Mouse (Mus musculus): ENCODE data around the gene Mmab. TPM values are rescaled to one million over a fixed set of nuclear protein-coding genes. Genes with fewer than 3 reads are reported as not detected.

Mmab gene
- polyA plus RNA-seq (2012; rRNA removed), result 16.9 and 18.7 TPM in 2 replicates

GRCm38 (mm10) chr5:114443566-114444367 lies at the start of gene Mmab, which contains the start of gene Mvk:
Mmab (minus strand) TSS chr5:114444060.
Mvk (plus strand) TSS chr5:114444269.
- TF ChIP-seq CTCF (conservative IDR thresholded peaks at IDR 0.05; ENCODE audit: insufficient read depth, insufficient read length, low read depth, low read length), result no peak
- no peak for TF ChIP-seq POLR2A (IDR thresholded peaks at IDR 0.05; ENCODE audit: low read depth, low read length)
- DNase-seq, result peak; percentile 99
- 1% methylated on average over 43 of the region's 43 CpGs for WGBS
- Histone ChIP-seq H3K27ac (ENCODE audit: insufficient read depth, low read depth, low read length) (peak within 1 kb of the TSS; percentile 83), H3K4me3 (ENCODE audit: insufficient read depth, low read depth, low read length) (peak within 1 kb of the TSS; percentile 88), H3K4me1 (ENCODE audit: control insufficient read depth, insufficient read depth, low read length) (peaks cover 4% of the 10 kb centered on the region; the same call in 1 of the 2 replicates), H3K27me3 (replicated peaks; ENCODE audit: control insufficient read depth, insufficient read depth, low read length) (no peaks in the 10 kb centered on the region), H3K36me3 (ENCODE audit: control insufficient read depth, insufficient read depth, low read length) (no peaks in the 10 kb centered on the region)

- no peaks in the 10 kb centered on the region for H3K36me3 ChIP-seq (ENCODE audit: control insufficient read depth, insufficient read depth, low read length)
- no peaks in the 10 kb centered on the region for H3K4me1 ChIP-seq (ENCODE audit: control insufficient read depth, insufficient read depth, low read length)
- H3K4me3 ChIP-seq (ENCODE audit: insufficient read depth, low read depth, low read length), result no peak overlapping the region
- no peak for DNase-seq
- WGBS, result 93% methylated on average over 8 of the region's 8 CpGs
- TF ChIP-seq POLR2A (IDR thresholded peaks at IDR 0.05; ENCODE audit: low read depth, low read length) (no peak), CTCF (conservative IDR thresholded peaks at IDR 0.05; ENCODE audit: insufficient read depth, insufficient read length, low read depth, low read length) (no peak)
- no peak overlapping the region for H3K27ac ChIP-seq (ENCODE audit: insufficient read depth, low read depth, low read length)
- no peaks in the 10 kb centered on the region for H3K27me3 ChIP-seq (replicated peaks; ENCODE audit: control insufficient read depth, insufficient read depth, low read length)
Measured at GRCm38 (mm10) chr5:114490241-114490640, 46.4 kb upstream of the Mmab start.

GRCm38 (mm10) chr5:114489570-114489969 lies 45.7 kb upstream of the Mmab start:
- WGBS, result 87% methylated on average over 6 of the region's 6 CpGs
- Histone ChIP-seq H3K27me3 (replicated peaks; ENCODE audit: control insufficient read depth, insufficient read depth, low read length) (no peaks in the 10 kb centered on the region), H3K4me3 (ENCODE audit: insufficient read depth, low read depth, low read length) (no peak overlapping the region), H3K27ac (ENCODE audit: insufficient read depth, low read depth, low read length) (no peak overlapping the region), H3K36me3 (ENCODE audit: control insufficient read depth, insufficient read depth, low read length) (no peaks in the 10 kb centered on the region), H3K4me1 (ENCODE audit: control insufficient read depth, insufficient read depth, low read length) (no peaks in the 10 kb centered on the region)
- DNase-seq, result no peak
- TF ChIP-seq POLR2A (IDR thresholded peaks at IDR 0.05; ENCODE audit: low read depth, low read length) (no peak), CTCF (conservative IDR thresholded peaks at IDR 0.05; ENCODE audit: insufficient read depth, insufficient read length, low read depth, low read length) (no peak)

- H3K4me1 ChIP-seq (ENCODE audit: control insufficient read depth, insufficient read depth, low read length), result no peaks in the 10 kb centered on the region
- no peak overlapping the region for H3K4me3 ChIP-seq (ENCODE audit: insufficient read depth, low read depth, low read length)
- WGBS, result 89% methylated on average over 14 of the region's 14 CpGs
- no peaks in the 10 kb centered on the region for H3K36me3 ChIP-seq (ENCODE audit: control insufficient read depth, insufficient read depth, low read length)
- no peak for DNase-seq
- no peaks in the 10 kb centered on the region for H3K27me3 ChIP-seq (replicated peaks; ENCODE audit: control insufficient read depth, insufficient read depth, low read length)
- H3K27ac ChIP-seq (ENCODE audit: insufficient read depth, low read depth, low read length), result no peak overlapping the region
- TF ChIP-seq POLR2A (IDR thresholded peaks at IDR 0.05; ENCODE audit: low read depth, low read length), result no peak
- no peak for TF ChIP-seq CTCF (conservative IDR thresholded peaks at IDR 0.05; ENCODE audit: insufficient read depth, insufficient read length, low read depth, low read length)
Measured at GRCm38 (mm10) chr5:114485685-114486084, 41.8 kb upstream of the Mmab start.

- 14% methylated on average over 14 of the region's 14 CpGs for WGBS
- no peaks in the 10 kb centered on the region for H3K4me1 ChIP-seq (ENCODE audit: control insufficient read depth, insufficient read depth, low read length)
- TF ChIP-seq POLR2A (IDR thresholded peaks at IDR 0.05; ENCODE audit: low read depth, low read length) (no peak), CTCF (conservative IDR thresholded peaks at IDR 0.05; ENCODE audit: insufficient read depth, insufficient read length, low read depth, low read length) (no peak)
- no peak for DNase-seq
- H3K27me3 ChIP-seq (replicated peaks; ENCODE audit: control insufficient read depth, insufficient read depth, low read length), result no peaks in the 10 kb centered on the region
- H3K27ac ChIP-seq (ENCODE audit: insufficient read depth, low read depth, low read length), result no peak overlapping the region
- H3K36me3 ChIP-seq (ENCODE audit: control insufficient read depth, insufficient read depth, low read length), result no peaks in the 10 kb centered on the region
- no peak overlapping the region for H3K4me3 ChIP-seq (ENCODE audit: insufficient read depth, low read depth, low read length)
Measured at GRCm38 (mm10) chr5:114482587-114483011, 38.7 kb upstream of the Mmab start.

GRCm38 (mm10) chr5:114478267-114478666 lies 34.4 kb upstream of the Mmab start:
- H3K4me1 ChIP-seq (ENCODE audit: control insufficient read depth, insufficient read depth, low read length), result no peaks in the 10 kb centered on the region
- H3K4me3 ChIP-seq (ENCODE audit: insufficient read depth, low read depth, low read length), result no peak overlapping the region
- no peaks in the 10 kb centered on the region for H3K27me3 ChIP-seq (replicated peaks; ENCODE audit: control insufficient read depth, insufficient read depth, low read length)
- no peaks in the 10 kb centered on the region for H3K36me3 ChIP-seq (ENCODE audit: control insufficient read depth, insufficient read depth, low read length)
- no peak overlapping the region for H3K27ac ChIP-seq (ENCODE audit: insufficient read depth, low read depth, low read length)
- no peak for TF ChIP-seq CTCF (conservative IDR thresholded peaks at IDR 0.05; ENCODE audit: insufficient read depth, insufficient read length, low read depth, low read length)
- no peak for TF ChIP-seq POLR2A (IDR thresholded peaks at IDR 0.05; ENCODE audit: low read depth, low read length)
- WGBS, result 86% methylated on average over 12 of the region's 12 CpGs
- no peak for DNase-seq

- Histone ChIP-seq H3K27me3 (replicated peaks; ENCODE audit: control insufficient read depth, insufficient read depth, low read length) (no peaks in the 10 kb centered on the region), H3K36me3 (ENCODE audit: control insufficient read depth, insufficient read depth, low read length) (no peaks in the 10 kb centered on the region), H3K4me3 (ENCODE audit: insufficient read depth, low read depth, low read length) (no peak overlapping the region), H3K4me1 (ENCODE audit: control insufficient read depth, insufficient read depth, low read length) (no peaks in the 10 kb centered on the region), H3K27ac (ENCODE audit: insufficient read depth, low read depth, low read length) (no peak overlapping the region)
- TF ChIP-seq POLR2A (IDR thresholded peaks at IDR 0.05; ENCODE audit: low read depth, low read length), result no peak
- TF ChIP-seq CTCF (conservative IDR thresholded peaks at IDR 0.05; ENCODE audit: insufficient read depth, insufficient read length, low read depth, low read length), result no peak
- DNase-seq, result peak; percentile 60
- 31% methylated on average over 35 of the region's 35 CpGs for WGBS
Measured at GRCm38 (mm10) chr5:114474741-114475491, 31.1 kb upstream of the Mmab start.
